Mouse (Mus musculus) hindbrain, embryonic 15.5 days (tissue): ENCODE measurements at regions not wholly inside any gene's neighbourhood (a gene's known extent, or its start where the extent isn't known, plus 50 kb on each side); places are given as distances from the start of the nearest gene placed in this dataset.

Experiments
- ATAC-seq: fragments of 200-750 bp; cut with Nextera tagmentation; 2 replicates; pipeline ENCODE4 v1.8.0; 2017; ENCODE audit warnings: low read depth, moderate number of reproducible peaks, moderate TSS enrichment; ENCODE audit not compliant: low FRiP score
- H3K27ac ChIP-seq: fragments of 300-500 bp; sonication (generic); replicated peaks from 2 replicates; pipeline ENCODE4 v1.5.1; 2015; ENCODE audit warnings: mild to moderate bottlenecking, inconsistent platforms
- H3K27me3 ChIP-seq: fragments of 300-500 bp; sonication (generic); 2 replicates; pipeline ENCODE4 v1.6.1; 2015; ENCODE audit warnings: control low read depth, inconsistent platforms
- H3K36me3 ChIP-seq: fragments of 300-500 bp; sonication (generic); 2 replicates; pipeline ENCODE4 v1.6.1; 2015; ENCODE audit warnings: control low read depth, inconsistent platforms
- H3K4me1 ChIP-seq: fragments of 300-500 bp; sonication (generic); replicated peaks from 2 replicates; pipeline ENCODE4 v1.6.1; 2015; ENCODE audit warnings: control low read depth, inconsistent platforms
- H3K4me2 ChIP-seq: fragments of 300-500 bp; sonication (generic); 2 replicates; pipeline ENCODE4 v1.6.1; 2015; ENCODE audit warnings: moderate library complexity, mild to moderate bottlenecking, inconsistent platforms
- H3K4me3 ChIP-seq: fragments of 300-500 bp; sonication (generic); 2 replicates; pipeline ENCODE4 v1.5.1; 2015; ENCODE audit warnings: mild to moderate bottlenecking, inconsistent platforms
- H3K9ac ChIP-seq: fragments of 300-500 bp; sonication (generic); 2 replicates; pipeline ENCODE4 v1.6.1; 2015; ENCODE audit warnings: inconsistent platforms
- H3K9me3 ChIP-seq: fragments of 300-500 bp; sonication (generic); 2 replicates; pipeline ENCODE4 v1.6.1; 2016; ENCODE audit warnings: control low read depth, inconsistent platforms
- WGBS: fragments of 180-500 bp; shearing (Covaris S2); methylation state at CpG from one replicate; pipeline ENCODE4 v1.1.7; 2015; 5-methylcytosine and 5-hydroxymethylcytosine counted together

DNA sequence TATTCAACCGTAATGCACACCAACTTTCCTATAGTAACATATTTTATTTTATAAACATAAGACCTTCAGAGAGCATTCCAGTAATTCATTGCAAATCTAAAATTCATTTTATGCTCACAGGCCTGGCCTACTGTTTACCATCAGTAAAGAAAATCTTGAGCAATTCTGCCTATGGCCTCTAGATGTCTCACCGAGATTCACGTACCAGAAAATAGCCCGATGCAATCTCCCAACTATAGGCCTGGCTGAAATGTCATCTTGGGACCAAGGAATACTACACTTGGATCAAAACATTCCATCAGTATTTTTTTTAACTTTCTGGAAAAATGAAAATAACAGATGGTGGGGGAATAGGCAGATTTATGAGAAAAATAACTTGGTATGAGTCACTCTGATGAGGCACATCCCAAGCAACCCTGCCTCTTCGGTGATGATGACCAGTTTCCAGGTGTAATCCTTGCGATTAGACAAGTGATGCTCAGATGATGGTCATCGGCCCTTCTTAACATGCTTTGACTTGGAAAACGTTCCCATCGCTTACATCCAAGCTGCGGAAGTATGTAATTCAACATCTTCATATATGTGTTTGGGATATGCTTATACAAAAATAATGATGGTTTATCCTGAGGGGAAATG lies 439.9 kb downstream of the Nyap2 start:
- Histone ChIP-seq H3K9ac (no peak overlapping the region), H3K4me3 (no peak overlapping the region), H3K27ac (no peak overlapping the region), H3K36me3 (no peaks in the 10 kb centered on the region), H3K4me1 (no peaks in the 10 kb centered on the region), H3K4me2 (no peak overlapping the region), H3K9me3 (no peaks in the 10 kb centered on the region), H3K27me3 (no peaks in the 10 kb centered on the region)
- ATAC-seq: peak; percentile 82
- WGBS: 58% methylated on average over 10 of the region's 10 CpGs

DNA sequence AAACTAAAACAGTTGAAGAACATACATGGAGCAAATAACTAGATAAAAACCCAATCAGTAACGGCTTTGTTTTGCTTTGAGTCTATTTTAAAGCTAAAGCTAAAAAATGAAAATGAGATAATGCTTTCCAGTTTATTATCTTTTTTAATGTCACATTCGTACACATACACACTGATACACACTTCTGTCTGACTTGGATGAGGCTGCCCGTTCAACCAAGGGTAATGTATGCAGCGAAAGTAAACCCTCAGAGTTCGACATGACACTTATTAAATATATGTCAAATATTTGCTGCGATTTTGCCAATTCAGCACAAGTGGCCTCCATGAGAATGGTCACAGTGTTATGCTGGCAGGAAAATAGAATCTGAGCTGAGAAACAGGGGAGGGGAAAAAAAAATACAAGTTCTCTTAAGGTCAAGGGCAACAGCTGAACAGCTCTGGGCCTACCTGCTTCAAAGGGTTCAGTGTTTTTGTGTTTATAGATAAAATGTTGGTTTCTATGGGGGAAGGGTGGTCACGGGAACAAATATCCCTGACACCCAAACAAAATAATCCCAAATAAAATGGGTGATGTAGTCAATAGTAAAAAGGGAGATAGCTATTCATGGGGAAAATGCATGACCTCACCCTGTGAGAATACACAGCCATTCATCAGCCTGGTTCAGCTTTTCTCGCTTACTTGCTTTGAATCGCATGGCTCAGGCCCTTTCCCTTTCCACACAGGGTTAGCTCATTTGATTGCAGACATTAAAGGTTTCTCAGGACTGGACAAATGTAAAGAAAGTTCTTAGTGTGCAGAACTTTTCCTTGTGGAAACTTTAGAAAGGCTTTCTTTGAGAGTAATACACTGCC lies 443.9 kb downstream of the Nyap2 start:
- Histone ChIP-seq H3K4me2 (no peak overlapping the region), H3K4me1 (peaks cover 6% of the 10 kb centered on the region), H3K27ac (no peak overlapping the region), H3K9ac (no peak overlapping the region), H3K4me3 (no peak overlapping the region), H3K27me3 (no peaks in the 10 kb centered on the region), H3K9me3 (no peaks in the 10 kb centered on the region), H3K36me3 (no peaks in the 10 kb centered on the region)
- no peak for ATAC-seq
- 38% methylated on average over 9 of the region's 9 CpGs for WGBS

DNA sequence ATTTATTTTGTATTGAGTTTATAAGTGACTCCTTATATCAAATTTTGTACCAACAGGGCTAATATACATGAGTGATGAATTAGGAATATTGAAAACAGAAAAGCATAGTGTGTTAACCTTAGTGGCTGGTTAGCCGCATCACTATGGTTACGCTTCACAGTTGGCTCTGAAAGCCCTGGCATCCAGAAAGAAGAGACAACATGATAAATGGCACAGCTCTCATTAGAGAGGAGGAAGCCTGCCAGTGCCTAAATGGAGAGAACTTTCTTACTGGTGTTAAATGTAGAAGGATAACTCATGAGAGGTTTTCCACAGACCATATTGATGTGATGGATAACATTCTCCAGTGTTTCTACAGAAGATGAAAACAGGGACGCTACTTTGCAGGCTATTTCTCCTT lies 446.2 kb downstream of the Nyap2 start:
- H3K36me3 ChIP-seq: no peaks in the 10 kb centered on the region
- no peak overlapping the region for H3K27ac ChIP-seq
- H3K9ac ChIP-seq: no peak overlapping the region
- peaks cover 6% of the 10 kb centered on the region for H3K4me1 ChIP-seq
- 44% methylated on average over 3 of the region's 3 CpGs for WGBS
- H3K9me3 ChIP-seq: no peaks in the 10 kb centered on the region
- no peak overlapping the region for H3K4me2 ChIP-seq
- no peak overlapping the region for H3K4me3 ChIP-seq
- no peaks in the 10 kb centered on the region for H3K27me3 ChIP-seq
- peak; percentile 81 for ATAC-seq

DNA sequence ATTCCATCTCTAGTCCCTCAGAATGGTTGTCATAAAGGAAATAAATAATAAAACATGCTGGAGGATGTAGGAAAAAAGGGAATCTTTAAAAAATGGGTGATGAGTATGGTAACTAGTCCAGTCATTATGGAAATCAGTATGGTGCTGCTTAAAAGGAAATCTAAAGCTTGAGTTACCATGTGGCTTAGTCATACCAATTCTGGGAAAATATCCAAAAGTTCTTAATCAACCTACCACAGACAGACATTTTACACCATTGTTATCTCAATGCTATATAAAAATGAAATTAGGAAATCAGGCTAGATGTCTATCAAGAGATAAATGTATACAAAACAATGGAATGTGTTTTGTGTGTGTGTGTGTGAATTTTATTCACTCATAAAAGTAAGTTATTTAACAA lies 449.1 kb downstream of the Nyap2 start:
- H3K4me1 ChIP-seq: peaks cover 6% of the 10 kb centered on the region
- H3K9me3 ChIP-seq: no peaks in the 10 kb centered on the region
- H3K27ac ChIP-seq: no peak overlapping the region
- no peak overlapping the region for H3K4me2 ChIP-seq
- no peaks in the 10 kb centered on the region for H3K36me3 ChIP-seq
- no peaks in the 10 kb centered on the region for H3K27me3 ChIP-seq
- no peak overlapping the region for H3K4me3 ChIP-seq
- H3K9ac ChIP-seq: no peak overlapping the region
- ATAC-seq: no peak

DNA sequence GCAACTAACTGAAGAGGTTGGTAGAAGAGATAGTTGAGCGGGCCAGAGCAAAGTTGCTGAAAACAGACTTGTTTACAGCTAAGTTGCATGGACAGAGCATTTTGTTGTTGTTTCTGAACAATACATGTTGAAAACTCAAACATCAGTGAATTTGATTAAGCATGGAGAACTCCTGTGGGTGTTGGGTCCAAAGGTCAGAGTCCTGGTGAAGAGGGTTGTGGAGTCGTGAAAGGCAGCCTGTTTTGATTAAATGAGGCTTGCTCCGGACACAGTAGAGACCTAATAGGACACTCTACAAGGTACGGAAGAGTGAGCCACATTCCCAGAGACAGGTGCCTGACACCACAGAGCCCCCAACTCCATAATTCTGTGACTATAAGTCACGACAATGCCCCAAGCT lies 461.1 kb downstream of the Nyap2 start:
- Histone ChIP-seq H3K9ac (no peak overlapping the region), H3K27ac (no peak overlapping the region), H3K27me3 (no peaks in the 10 kb centered on the region), H3K4me3 (no peak overlapping the region), H3K9me3 (no peaks in the 10 kb centered on the region), H3K4me2 (no peak overlapping the region), H3K4me1 (no peaks in the 10 kb centered on the region), H3K36me3 (no peaks in the 10 kb centered on the region)
- 42% methylated on average over 5 of the region's 5 CpGs for WGBS
- no peak for ATAC-seq

DNA sequence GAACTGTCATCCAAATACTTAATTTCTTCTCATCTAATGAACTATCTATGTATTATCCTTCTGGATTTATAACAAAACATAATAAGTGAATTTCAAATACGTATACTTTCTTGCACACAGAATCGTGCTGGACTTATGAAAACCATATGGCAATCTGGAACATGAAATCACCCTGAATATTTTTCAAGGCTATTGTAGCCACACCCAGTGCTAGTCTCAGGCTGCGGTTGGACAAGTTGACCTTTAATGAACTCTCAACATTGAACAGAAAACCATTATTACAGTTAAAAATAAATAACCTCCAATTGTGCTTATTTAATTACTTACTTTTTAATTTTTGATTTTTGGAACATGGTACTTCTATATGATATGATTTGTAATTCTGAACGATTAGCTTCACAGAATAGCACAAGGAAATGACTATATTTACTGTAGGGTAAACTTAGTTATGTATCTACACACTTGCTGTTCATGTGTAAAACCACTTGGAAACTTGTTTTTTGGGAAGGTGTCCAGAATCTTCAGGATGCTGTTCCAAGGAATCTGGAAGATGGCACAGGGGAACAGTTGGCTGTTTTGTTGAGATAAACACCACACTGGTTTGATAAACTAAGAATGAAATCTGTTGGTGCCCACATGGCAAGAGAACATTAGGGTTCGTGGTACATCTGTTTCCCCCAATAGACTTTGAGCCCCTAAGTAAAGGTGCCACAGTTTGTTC lies 463.0 kb downstream of the Nyap2 start:
- Histone ChIP-seq H3K27ac (no peak overlapping the region), H3K9ac (no peak overlapping the region), H3K4me1 (no peaks in the 10 kb centered on the region), H3K9me3 (no peaks in the 10 kb centered on the region), H3K27me3 (no peaks in the 10 kb centered on the region), H3K36me3 (no peaks in the 10 kb centered on the region), H3K4me2 (no peak overlapping the region), H3K4me3 (no peak overlapping the region)
- no peak for ATAC-seq
- WGBS: 91% methylated on average over 5 of the region's 5 CpGs

DNA sequence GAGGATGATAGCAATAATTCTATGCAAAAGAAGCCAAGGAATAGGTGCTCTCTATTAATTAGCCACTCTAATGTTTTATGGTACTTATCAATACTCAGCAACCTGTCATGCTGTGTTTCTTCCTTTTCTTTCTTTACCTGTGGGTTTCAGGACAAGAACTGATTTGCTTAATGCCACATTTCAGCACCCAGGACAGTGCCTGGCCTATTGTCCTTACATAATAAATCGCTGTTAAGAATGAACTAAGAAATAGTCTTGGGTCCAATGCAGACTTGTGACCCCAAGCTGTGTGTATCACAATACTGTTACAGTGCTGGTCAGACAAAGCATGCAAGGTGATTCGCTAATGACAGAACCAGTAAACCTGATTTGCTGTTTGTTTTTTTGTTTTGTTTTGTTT lies 472.2 kb downstream of the Nyap2 start:
- Histone ChIP-seq H3K36me3 (no peaks in the 10 kb centered on the region), H3K4me3 (no peak overlapping the region), H3K4me2 (no peak overlapping the region), H3K27me3 (no peaks in the 10 kb centered on the region), H3K4me1 (no peaks in the 10 kb centered on the region), H3K9me3 (no peaks in the 10 kb centered on the region), H3K27ac (no peak overlapping the region), H3K9ac (no peak overlapping the region)
- WGBS: 74% methylated on average over 2 of the region's 2 CpGs
- no peak for ATAC-seq

DNA sequence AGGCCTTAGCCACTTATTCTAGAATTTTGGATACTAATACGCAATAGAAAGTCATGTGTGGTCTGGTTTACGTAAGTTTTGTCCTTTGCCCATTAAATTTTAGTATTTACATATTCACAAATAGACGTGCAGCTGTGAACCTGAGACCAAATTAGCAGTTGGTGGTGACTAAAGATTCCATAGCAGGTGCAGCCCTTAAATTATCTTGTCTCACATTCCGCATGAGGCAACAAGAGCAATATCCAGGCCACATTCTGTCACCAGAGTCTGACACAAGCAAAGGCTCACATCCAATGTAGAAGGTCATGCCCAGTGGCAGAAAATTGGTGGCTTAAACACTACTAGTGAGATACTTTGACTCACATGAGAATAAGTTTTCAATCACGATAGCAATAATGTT lies 473.0 kb downstream of the Nyap2 start:
- Histone ChIP-seq H3K27me3 (no peaks in the 10 kb centered on the region), H3K9ac (no peak overlapping the region), H3K4me2 (no peak overlapping the region), H3K4me3 (no peak overlapping the region), H3K9me3 (no peaks in the 10 kb centered on the region), H3K36me3 (no peaks in the 10 kb centered on the region), H3K27ac (no peak overlapping the region), H3K4me1 (no peaks in the 10 kb centered on the region)
- 91% methylated on average over 5 of the region's 5 CpGs for WGBS
- no peak for ATAC-seq

DNA sequence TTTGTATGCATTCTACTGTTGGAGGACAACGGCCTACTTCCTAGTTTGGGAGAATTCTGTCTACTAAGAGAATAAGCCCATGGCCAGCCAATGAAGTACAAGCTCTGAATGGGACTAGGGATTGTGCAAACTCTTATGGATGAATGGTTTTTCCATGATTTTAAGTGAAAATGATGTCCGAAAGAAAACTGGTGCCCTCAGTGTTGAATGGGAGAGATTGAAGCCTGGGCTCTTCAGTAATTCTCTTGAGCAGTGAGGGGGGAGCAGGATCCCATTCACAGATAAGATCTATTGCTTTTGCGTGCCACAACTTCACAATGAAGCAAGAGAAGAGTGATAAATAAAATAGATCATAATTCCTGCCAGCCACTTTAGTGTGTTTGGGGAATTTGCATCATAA lies 476.0 kb downstream of the Nyap2 start:
- no peaks in the 10 kb centered on the region for H3K4me1 ChIP-seq
- no peak for ATAC-seq
- no peaks in the 10 kb centered on the region for H3K9me3 ChIP-seq
- no peaks in the 10 kb centered on the region for H3K36me3 ChIP-seq
- H3K9ac ChIP-seq: no peak overlapping the region
- H3K27me3 ChIP-seq: no peaks in the 10 kb centered on the region
- WGBS: 83% methylated on average over 3 of the region's 3 CpGs
- H3K4me2 ChIP-seq: no peak overlapping the region
- no peak overlapping the region for H3K27ac ChIP-seq
- no peak overlapping the region for H3K4me3 ChIP-seq

DNA sequence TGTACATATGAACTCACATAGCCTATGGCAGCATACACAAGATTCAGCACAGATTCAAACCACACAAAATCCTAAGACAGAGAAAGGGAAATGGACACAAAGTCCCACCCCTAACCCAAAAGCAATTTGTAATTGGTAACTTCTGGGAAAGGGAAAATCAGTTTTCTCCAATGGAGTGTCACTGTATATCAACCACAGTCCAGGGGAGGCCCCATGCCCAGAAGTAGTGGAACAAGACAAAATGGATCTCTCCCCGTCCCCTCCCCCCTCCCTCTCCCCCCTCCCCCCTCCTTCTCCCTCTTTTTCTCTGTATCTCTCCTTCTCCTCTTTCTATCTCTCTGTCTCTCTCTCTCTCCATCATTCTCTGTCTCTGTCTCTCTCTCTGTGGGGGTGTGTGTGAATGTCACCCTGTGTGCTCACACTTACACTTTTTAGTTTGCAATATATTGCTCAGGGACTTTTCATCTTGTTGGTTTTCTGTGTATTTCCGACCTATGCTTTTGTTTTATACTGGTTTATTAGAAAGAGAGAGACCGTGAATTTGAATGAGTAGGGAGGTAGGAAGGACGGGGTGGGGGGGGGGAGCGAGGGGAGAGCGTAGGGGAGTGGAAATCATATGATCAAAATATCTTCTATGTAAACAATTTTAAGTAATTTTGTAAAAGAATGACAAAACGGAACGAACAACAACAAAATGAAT lies 500.4 kb downstream of the Nyap2 start:
- no peak overlapping the region for H3K27ac ChIP-seq
- H3K9ac ChIP-seq: no peak overlapping the region
- no peaks in the 10 kb centered on the region for H3K27me3 ChIP-seq
- H3K36me3 ChIP-seq: no peaks in the 10 kb centered on the region
- 0 out of 2 replicates have a peak, but pooled peaks have one; percentile 23 for ATAC-seq
- H3K4me2 ChIP-seq: peak overlapping the region; percentile 50
- H3K9me3 ChIP-seq: no peaks in the 10 kb centered on the region
- WGBS: 39% methylated on average over 8 of the region's 8 CpGs
- H3K4me1 ChIP-seq: peaks cover 7% of the 10 kb centered on the region
- peak overlapping the region; percentile 20 for H3K4me3 ChIP-seq

DNA sequence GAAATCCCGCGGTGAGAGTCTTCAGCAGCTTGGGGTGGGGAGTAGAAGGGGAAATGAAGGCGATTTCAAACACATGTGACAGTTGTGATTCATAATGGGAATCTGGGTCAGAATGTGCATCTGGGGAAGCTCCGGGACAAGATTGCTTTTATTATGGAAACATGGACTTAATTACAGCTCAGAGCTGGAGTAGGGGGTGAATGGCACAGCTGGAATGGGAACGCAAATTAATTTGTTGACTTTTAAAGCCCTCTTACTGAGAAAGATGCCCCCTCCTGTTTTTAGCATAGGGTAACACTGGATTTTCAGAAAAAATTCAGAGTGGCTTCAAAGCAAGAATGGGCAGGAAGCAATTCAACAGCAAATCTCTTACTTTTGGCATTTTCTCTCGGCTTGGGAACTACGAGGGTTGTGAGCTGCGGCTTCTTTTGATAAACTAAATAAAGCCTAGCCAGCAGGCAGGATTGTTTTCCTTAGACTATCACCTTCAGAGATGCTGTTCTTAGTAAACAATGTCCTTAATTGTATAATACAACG lies 501.0 kb downstream of the Nyap2 start:
- H3K9me3 ChIP-seq: no peaks in the 10 kb centered on the region
- no peaks in the 10 kb centered on the region for H3K27me3 ChIP-seq
- ATAC-seq: peak; percentile 38; the same call in 1 of the 2 replicates
- 24% methylated on average over 9 of the region's 9 CpGs for WGBS
- H3K4me1 ChIP-seq: peaks cover 7% of the 10 kb centered on the region
- H3K36me3 ChIP-seq: no peaks in the 10 kb centered on the region
- peak overlapping the region; percentile 50 for H3K4me2 ChIP-seq
- H3K27ac ChIP-seq: no peak overlapping the region
- peak overlapping the region; percentile 20 for H3K4me3 ChIP-seq
- no peak overlapping the region for H3K9ac ChIP-seq
